Mouse (Mus musculus) CD8-positive naive resting alpha-beta T cell, adult 57 days (primary cell): Measurements from ENCODE around the gene Grin3b. TPM values are rescaled to one million over a fixed set of nuclear protein-coding genes. Genes with fewer than 3 reads are reported as not detected.

Experiments
- total RNA-seq: library from RNA; stranded (reverse); gene quantifications from one replicate; pipeline ENCODE4 v1.2.4, GENCODE M21; 2023

The Grin3b gene
- 0.58 TPM for total RNA-seq

GRCm38 (mm10) chr10:79970415-79971182, at the start of gene Grin3b:
TSS of gene Grin3b (plus strand) at chr10:79970715.

GRCm38 (mm10) chr10:79920958-79921535, 49.5 kb upstream of the Grin3b start, which contains the start of gene R3hdm4:
TSS of gene R3hdm4 (minus strand) at chr10:79921208.

GRCm38 (mm10) chr10:79926491-79927323, 43.8 kb upstream of the Grin3b start, which contains the start of gene Arid3a:
TSS of gene Arid3a (plus strand) at chr10:79927043.

GRCm38 (mm10) chr10:79959847-79960601, 10.5 kb upstream of the Grin3b start, which contains the start of gene Wdr18:
TSS of gene Wdr18 (plus strand) at chr10:79960152.

GRCm38 (mm10) chr10:79984195-79984816, 13.8 kb downstream of the Grin3b start, which contains the start of gene Tmem259:
TSS of gene Tmem259 (minus strand) at chr10:79984330.

GRCm38 (mm10) chr10:79988506-79989271, 18.2 kb downstream of the Grin3b start, which contains the start of gene Cnn2:
TSS of gene Cnn2 (plus strand) at chr10:79988584.

GRCm38 (mm10) chr10:79996272-79997033, 25.9 kb downstream of the Grin3b start, which contains the start of gene Abca7:
TSS of gene Abca7 (plus strand) at chr10:79996494.

GRCm38 (mm10) chr10:80016511-80016910, 46.0 kb downstream of the Grin3b start, which contains the start of gene Arhgap45:
TSS of gene Arhgap45 (plus strand) at chr10:80016653.

Other genes starting within 250 kb of the Grin3b start
- gene Polrmt, start 224.1 kb upstream of the Grin3b start, total RNA-seq: 71.2 TPM
- not detected for gene Fgf22, start 215.6 kb upstream of the Grin3b start, total RNA-seq
- gene Rnf126, start 203.8 kb upstream of the Grin3b start, total RNA-seq: 62.8 TPM
- 1.1 TPM for gene Fstl3, start 193.4 kb upstream of the Grin3b start, total RNA-seq
- gene Prss57, start 179.8 kb upstream of the Grin3b start, total RNA-seq: not detected
- 5.8 TPM for gene Palm, start 177.1 kb upstream of the Grin3b start, total RNA-seq
- not detected for gene Misp, start 149.7 kb upstream of the Grin3b start, total RNA-seq
- 606 TPM for gene Ptbp1, start 116.3 kb upstream of the Grin3b start, total RNA-seq
- not detected for gene Prtn3, start 96.2 kb upstream of the Grin3b start, total RNA-seq
- gene Plppr3, start 96.1 kb upstream of the Grin3b start, total RNA-seq: not detected
- gene Elane, start 84.5 kb upstream of the Grin3b start, total RNA-seq: not detected
- gene Cfd, start 79.9 kb upstream of the Grin3b start, total RNA-seq: not detected
- gene Med16, start 61.8 kb upstream of the Grin3b start, total RNA-seq: 61.6 TPM
- not detected for gene Gm26602, start 59.9 kb upstream of the Grin3b start, total RNA-seq
- gene Kiss1r, start 53.7 kb upstream of the Grin3b start, total RNA-seq: 0.73 TPM
- gene R3hdm4, start 49.5 kb upstream of the Grin3b start, total RNA-seq: 102 TPM
- gene Arid3a, start 43.7 kb upstream of the Grin3b start, total RNA-seq: 7.3 TPM
- gene Wdr18, start 10.6 kb upstream of the Grin3b start, total RNA-seq: 48.8 TPM
- 142 TPM for gene Tmem259, start 13.6 kb downstream of the Grin3b start, total RNA-seq
- 499 TPM for gene Cnn2, start 17.9 kb downstream of the Grin3b start, total RNA-seq
- gene Abca7, start 25.8 kb downstream of the Grin3b start, total RNA-seq: 82.9 TPM
- 806 TPM for gene Arhgap45, start 45.9 kb downstream of the Grin3b start, total RNA-seq
- 68.7 TPM for gene Polr2e, start 69.1 kb downstream of the Grin3b start, total RNA-seq
- 131 TPM for gene Gpx4, start 76.5 kb downstream of the Grin3b start, total RNA-seq
- 99.0 TPM for gene Sbno2, start 134.9 kb downstream of the Grin3b start, total RNA-seq
- 128 TPM for gene Stk11, start 145.1 kb downstream of the Grin3b start, total RNA-seq
- gene Atp5d, start 167.9 kb downstream of the Grin3b start, total RNA-seq: 159 TPM
- 24.5 TPM for gene Cbarp, start 170.1 kb downstream of the Grin3b start, total RNA-seq
- gene Midn, start 177.6 kb downstream of the Grin3b start, total RNA-seq: 121 TPM
- gene Cirbp, start 195.3 kb downstream of the Grin3b start, total RNA-seq: 211 TPM
- 18.5 TPM for gene 1600002K03Rik, start 202.2 kb downstream of the Grin3b start, total RNA-seq
- not detected for gene Efna2, start 208.8 kb downstream of the Grin3b start, total RNA-seq